Mouse (Mus musculus) CH12.LX (cell line): ENCODE measurements around the gene Zfyve9.

Experiments used
- CTCF ChIP-seq, 2 experiments: IDR thresholded peaks in 1 of 2; conservative IDR thresholded peaks in 1 of 2; 2 replicates each; pipeline ENCODE4 v1.5.1; 2011 to 2012; ENCODE audit warnings: low read depth in 2 of 2, low read length in 2 of 2, improper control_type of control experiment in 1 of 2, inconsistent platforms in 1 of 2, mild to moderate bottlenecking in 1 of 2, moderate library complexity in 1 of 2
- GABPA ChIP-seq: IDR thresholded peaks from 2 replicates; pipeline ENCODE4 v1.6.1; 2012; ENCODE audit warnings: low read depth, low read length, improper control_type of control experiment, inconsistent platforms; ENCODE audit not compliant: insufficient replicate concordance
- MEF2A ChIP-seq: IDR thresholded peaks from 2 replicates; pipeline ENCODE4 v1.6.1; 2014; ENCODE audit warnings: low read depth, mild to moderate bottlenecking, inconsistent platforms, low read length, improper control_type of control experiment, borderline replicate concordance
- MXI1 ChIP-seq: IDR thresholded peaks from 2 replicates; pipeline ENCODE4 v1.6.1; 2011; ENCODE audit warnings: mild to moderate bottlenecking, low read depth, low read length, improper control_type of control experiment
- POLR2A ChIP-seq: IDR thresholded peaks from 2 replicates; pipeline ENCODE4 v1.6.1; 2011; ENCODE audit warnings: low read depth, mild to moderate bottlenecking, improper control_type of control experiment, low read length
- RAD21 ChIP-seq: IDR thresholded peaks from 2 replicates; pipeline ENCODE4 v1.6.1; 2011; ENCODE audit warnings: low read depth, mild to moderate bottlenecking, low read length, improper control_type of control experiment, moderate library complexity

DNA sequence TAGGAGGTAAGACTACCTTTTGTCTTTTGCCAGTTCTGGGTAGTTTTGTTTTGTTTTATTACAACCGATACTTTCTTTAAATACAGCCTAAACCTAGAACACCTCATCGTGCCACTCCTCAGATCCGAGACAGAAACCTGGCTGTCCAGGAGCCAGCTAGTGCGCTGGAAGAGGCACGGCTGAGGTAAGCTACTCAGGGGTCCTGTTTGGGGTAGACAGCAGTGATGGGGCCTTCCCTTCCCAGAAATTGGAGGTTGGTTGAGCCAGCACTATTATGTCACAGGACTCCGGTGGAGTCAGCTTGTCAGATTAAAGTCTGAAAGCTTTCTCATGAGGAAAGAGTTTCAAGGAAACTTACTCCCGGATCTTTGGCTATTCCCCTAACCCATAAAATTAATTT is 178.7 kb downstream of the Zfyve9 start:
- TF ChIP-seq RAD21 (no peak), GABPA (no peak), MEF2A (no peak), MXI1 (no peak), POLR2A (no peak), CTCF (conservative IDR thresholded peaks at IDR 0.05 in 1 of 2, IDR thresholded peaks at IDR 0.05 in 1 of 2; ENCODE audit: low read depth in 2 of 2, low read length in 2 of 2) (no peak)
